Mouse (Mus musculus) lung, postnatal 0 days (tissue): Measurements from ENCODE around the gene Prkch. TPM values are rescaled to one million over a fixed set of nuclear protein-coding genes. Genes with fewer than 3 reads are reported as not detected.

ENCODE experiments used
- ATAC-seq: fragments of 200-750 bp; cut with Nextera tagmentation; 2 replicates; pipeline ENCODE4 v1.8.0; 2017; ENCODE audit warnings: moderate library complexity
- DNase-seq: peaks from one replicate; pipeline ENCODE4 v3.0.0-alpha.2; 2016; ENCODE audit warnings: low spot score
- H3K27ac ChIP-seq: fragments of 300-500 bp; sonication (generic); 2 replicates; pipeline ENCODE4 v1.5.1; 2014; ENCODE audit warnings: antibody characterized with exemption, mild to moderate bottlenecking, low read length, mixed read lengths
- H3K27me3 ChIP-seq: fragments of 300-500 bp; sonication (generic); replicated peaks from 2 replicates; pipeline ENCODE4 v1.6.1; 2014; ENCODE audit warnings: low read length, mixed read lengths; ENCODE audit not compliant: insufficient read depth
- H3K36me3 ChIP-seq: fragments of 300-500 bp; sonication (generic); 2 replicates; pipeline ENCODE4 v1.6.1; 2014; ENCODE audit warnings: low read length, mixed read lengths; ENCODE audit not compliant: insufficient read depth
- H3K4me1 ChIP-seq: fragments of 300-500 bp; sonication (generic); 2 replicates; pipeline ENCODE4 v1.6.1; 2014; ENCODE audit warnings: antibody characterized with exemption, low read depth, low read length, mixed read lengths; ENCODE audit not compliant: insufficient read depth
- H3K4me2 ChIP-seq: fragments of 300-500 bp; sonication (generic); replicated peaks from 2 replicates; pipeline ENCODE4 v1.6.1; 2014; ENCODE audit warnings: low read depth, mild to moderate bottlenecking, low read length, moderate library complexity, mixed read lengths
- H3K4me3 ChIP-seq: fragments of 300-500 bp; sonication (generic); 2 replicates; pipeline ENCODE4 v1.5.1; 2014; ENCODE audit warnings: low read depth, low read length
- H3K9ac ChIP-seq: fragments of 300-500 bp; sonication (generic); replicated peaks from 2 replicates; pipeline ENCODE4 v1.6.1; 2014; ENCODE audit warnings: low read depth, mild to moderate bottlenecking
- H3K9me3 ChIP-seq: fragments of 300-500 bp; sonication (generic); 2 replicates; pipeline ENCODE4 v1.6.1; 2016; ENCODE audit warnings: low read length, mixed read lengths
- CTCF ChIP-seq: IDR thresholded peaks from 2 replicates; pipeline ENCODE4 v1.5.1; 2016; ENCODE audit warnings: antibody characterized with exemption, mild to moderate bottlenecking
- EP300 ChIP-seq: IDR thresholded peaks from 2 replicates; pipeline ENCODE4 v1.6.1; 2016; ENCODE audit warnings: antibody characterized with exemption, mild to moderate bottlenecking, control low read depth
- WGBS: fragments of 180-500 bp; shearing (Covaris S2); extraction: QIAGEN DNeasy Blood & Tissue Kit; methylation state at CpG from one replicate; pipeline ENCODE4 v1.1.7; 2014; 5-methylcytosine and 5-hydroxymethylcytosine counted together
- polyA plus RNA-seq: library from polyadenylated mRNA; unstranded; fragments of >200 nt; fragmentation: Nextera tagmentation; extraction: Ambion mirVana; gene quantifications from 2 replicates; pipeline ENCODE4 v1.2.1, GENCODE M21; 2015

Prkch gene
- polyA plus RNA-seq, 1 experiment from 2014 or later, result 20.0 TPM

DNA sequence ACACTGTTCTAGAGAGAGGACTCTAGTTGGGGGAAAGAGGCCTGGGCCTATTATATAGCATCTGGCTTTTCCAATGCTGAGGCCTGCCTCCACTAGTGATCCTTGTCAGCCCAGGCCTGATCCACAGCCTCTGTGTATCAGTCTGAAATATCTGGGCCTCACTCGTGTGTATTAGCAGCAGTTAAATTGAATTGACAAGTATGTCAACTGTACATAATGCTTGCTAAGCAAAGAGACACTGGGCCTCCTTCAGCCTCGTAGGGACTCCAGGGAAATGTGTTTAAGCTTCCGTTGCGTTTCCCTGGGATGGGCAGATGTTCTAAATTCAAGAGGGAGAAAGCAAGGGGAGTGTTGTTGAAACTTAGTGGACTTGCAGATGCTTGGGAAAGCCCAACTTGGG, 112.3 kb downstream of the Prkch start:
- H3K36me3 ChIP-seq, result no peaks in the 10 kb centered on the region
- no peak overlapping the region for H3K9ac ChIP-seq
- DNase-seq (no peak), ATAC-seq (no peak)
- TF ChIP-seq EP300 (no peak), CTCF (no peak)
- H3K4me1 ChIP-seq, result no peaks in the 10 kb centered on the region
- H3K27ac ChIP-seq, result no peak overlapping the region
- no peak overlapping the region for H3K4me2 ChIP-seq
- H3K27me3 ChIP-seq, result no peaks in the 10 kb centered on the region
- H3K4me3 ChIP-seq, result no peak overlapping the region
- no peaks in the 10 kb centered on the region for H3K9me3 ChIP-seq
- 82% methylated on average over 4 of the region's 4 CpGs for WGBS

- H3K27me3 ChIP-seq, result no peaks in the 10 kb centered on the region
- no peaks in the 10 kb centered on the region for H3K4me1 ChIP-seq
- no peaks in the 10 kb centered on the region for H3K36me3 ChIP-seq
- TF ChIP-seq EP300, result no peak
- no peak for TF ChIP-seq CTCF
- DNase-seq (no peak), ATAC-seq (no peak)
- no peak overlapping the region for H3K9ac ChIP-seq
- no peak overlapping the region for H3K4me3 ChIP-seq
- WGBS, result 82% methylated on average over 5 of the region's 5 CpGs
- H3K27ac ChIP-seq, result no peak overlapping the region
- H3K4me2 ChIP-seq, result no peak overlapping the region
- no peaks in the 10 kb centered on the region for H3K9me3 ChIP-seq
These were observed 113.8 kb downstream of the Prkch start for GRCm38 (mm10) chr12:73698436-73698835.

DNA sequence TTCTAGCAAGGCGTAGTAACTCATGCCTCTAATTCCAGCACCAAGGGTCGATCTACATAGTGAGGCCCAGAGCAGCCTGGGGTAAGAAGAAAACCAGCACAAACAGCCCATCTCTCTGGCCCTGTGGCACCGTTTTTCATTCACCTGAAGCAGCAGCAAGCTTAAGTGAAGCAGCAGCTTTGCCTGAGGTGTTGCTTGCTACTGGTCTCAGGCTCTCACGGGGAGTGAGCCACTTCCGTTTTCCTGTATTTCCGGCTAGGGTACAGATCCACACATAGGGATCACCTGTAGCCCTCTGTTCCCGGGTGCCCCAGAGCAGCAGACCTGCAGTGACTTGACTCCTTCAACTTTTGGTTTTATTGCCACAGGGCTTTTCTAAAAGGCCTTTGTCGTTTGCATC, 114.2 kb downstream of the Prkch start:
- TF ChIP-seq CTCF (no peak), EP300 (no peak)
- Histone ChIP-seq H3K36me3 (no peaks in the 10 kb centered on the region), H3K27ac (no peak overlapping the region), H3K9ac (no peak overlapping the region), H3K27me3 (no peaks in the 10 kb centered on the region), H3K4me1 (no peaks in the 10 kb centered on the region), H3K4me2 (no peak overlapping the region), H3K9me3 (no peaks in the 10 kb centered on the region), H3K4me3 (no peak overlapping the region)
- no peak for DNase-seq
- no peak for ATAC-seq
- WGBS, result 67% methylated on average over 8 of the region's 8 CpGs

- Histone ChIP-seq H3K36me3 (no peaks in the 10 kb centered on the region), H3K27me3 (no peaks in the 10 kb centered on the region), H3K9ac (no peak overlapping the region), H3K4me1 (no peaks in the 10 kb centered on the region), H3K9me3 (no peaks in the 10 kb centered on the region), H3K27ac (no peak overlapping the region), H3K4me2 (no peak overlapping the region), H3K4me3 (no peak overlapping the region)
- ATAC-seq, result no peak
- 61% methylated on average over 17 of the region's 17 CpGs for WGBS
- DNase-seq, result no peak
- TF ChIP-seq EP300 (no peak), CTCF (no peak)
These were observed 115.0 kb downstream of the Prkch start for GRCm38 (mm10) chr12:73699471-73700186.

DNA sequence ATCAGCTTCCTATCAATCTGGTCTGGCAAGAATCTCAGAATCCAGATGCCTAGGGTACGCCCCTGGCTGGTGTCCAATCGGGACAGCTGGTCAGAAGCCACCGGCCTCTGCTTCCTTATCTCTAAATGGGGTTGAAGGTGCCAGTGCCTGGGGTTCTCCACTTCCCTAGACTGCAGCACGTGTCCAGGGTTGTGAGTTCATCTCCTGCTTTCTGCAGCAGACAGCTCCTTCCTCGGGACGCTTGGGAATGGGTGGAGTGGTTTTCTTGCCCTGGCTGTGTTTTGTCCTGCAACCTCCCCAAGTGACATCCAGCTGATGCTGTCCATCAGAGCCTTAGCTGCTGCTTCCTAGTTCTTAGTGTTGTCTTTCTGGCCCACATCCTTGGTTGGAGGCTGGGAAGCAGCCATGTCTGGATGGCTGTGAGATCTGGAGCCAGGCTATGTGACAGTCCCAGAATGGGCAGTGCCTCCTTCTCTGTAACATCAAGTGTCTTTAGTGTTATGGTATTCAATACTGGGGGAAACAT, 116.0 kb downstream of the Prkch start:
- 26% methylated on average over 6 of the region's 6 CpGs for WGBS
- no peak overlapping the region for H3K27ac ChIP-seq

GRCm38 (mm10) chr12:73701999-73702398, 117.4 kb downstream of the Prkch start:
- ATAC-seq, result no peak
- H3K36me3 ChIP-seq, result no peaks in the 10 kb centered on the region
- WGBS, result 67% methylated on average over 3 of the region's 3 CpGs
- H3K4me1 ChIP-seq, result no peaks in the 10 kb centered on the region
- no peak overlapping the region for H3K27ac ChIP-seq
- no peak overlapping the region for H3K4me2 ChIP-seq
- TF ChIP-seq CTCF, result no peak
- TF ChIP-seq EP300, result no peak
- H3K4me3 ChIP-seq, result no peak overlapping the region
- no peak for DNase-seq
- H3K27me3 ChIP-seq, result no peaks in the 10 kb centered on the region
- no peak overlapping the region for H3K9ac ChIP-seq
- H3K9me3 ChIP-seq, result no peaks in the 10 kb centered on the region

More for the DNA sequence above, 116.0 kb downstream of the Prkch start:
- no peak overlapping the region for H3K4me3 ChIP-seq
- no peak for TF ChIP-seq CTCF
- TF ChIP-seq EP300, result no peak
- no peaks in the 10 kb centered on the region for H3K9me3 ChIP-seq
- ATAC-seq (no peak), DNase-seq (no peak)
- no peaks in the 10 kb centered on the region for H3K36me3 ChIP-seq
- no peak overlapping the region for H3K4me2 ChIP-seq
- no peaks in the 10 kb centered on the region for H3K27me3 ChIP-seq
- no peak overlapping the region for H3K9ac ChIP-seq
- no peaks in the 10 kb centered on the region for H3K4me1 ChIP-seq
